Mouse (Mus musculus) heart, postnatal 0 days (tissue): ENCODE data around the gene Retreg3.

ENCODE experiments used
- CTCF ChIP-seq: IDR thresholded peaks from 2 replicates; pipeline ENCODE4 v1.5.1; 2016; ENCODE audit warnings: antibody characterized with exemption, control low read depth, low read depth
- EP300 ChIP-seq: IDR thresholded peaks from 2 replicates; pipeline ENCODE4 v1.6.1; 2016; ENCODE audit warnings: antibody characterized with exemption, low read depth

GRCm38 (mm10) chr11:101141088-101141487 is 21.4 kb upstream of the Retreg3 start:
- TF ChIP-seq CTCF (no peak), EP300 (no peak)
